Mouse (Mus musculus) Patski (cell line): Measurements from ENCODE around the gene 2700081O15Rik. TPM values are rescaled to one million over a fixed set of nuclear protein-coding genes. Genes with fewer than 3 reads are reported as not detected.
A peak's percentile ranks its signal among the peaks of the same experiment; 100 is the strongest.

Experiments used
- ATAC-seq: fragments of 100-300 bp; one replicate; pipeline ENCODE4 v1.8.0; 2021
- CTCF ChIA-PET: fragments of 350-600 bp; sonication (Branson Sonifier 250); formaldehyde crosslinking; loops from one replicate; lab custom pipeline; 2022; ENCODE audit warnings: inconsistent platforms; lab: Charles Lee
- POLR2A ChIA-PET: fragments of 350-600 bp; sonication (Branson Sonifier 250); formaldehyde crosslinking; loops from one replicate; lab custom pipeline; 2022; ENCODE audit warnings: antibody characterized with exemption, inconsistent platforms; lab: Charles Lee
- DNase-seq: peaks from one replicate; pipeline ENCODE4 v3.0.0-alpha.2; 2011; ENCODE audit warnings: low read depth, low spot score
- H3K27me3 ChIP-seq: fragments of 371-371 bp; one replicate; pipeline ENCODE4 v1.5.1; 2021
- CTCF ChIP-seq: fragments of 100-300 bp; IDR thresholded peaks from one replicate; pipeline ENCODE4 v1.5.1; 2021
- in situ Hi-C: fragments of 300-500 bp; cut with MboI; formaldehyde crosslinking; loops from 3 replicates; pipeline ENCODE4 v1.11.1; 2018; ENCODE audit warnings: low pct_unique_long_range_greater_than_20kb, mixed read lengths
- polyA plus RNA-seq: library from polyadenylated mRNA; unstranded; gene quantifications from one replicate; pipeline ENCODE4 v1.2.3, GENCODE M21; 2021

The 2700081O15Rik gene
- polyA plus RNA-seq, 1 experiment from 2014 or later: 45.1 TPM

GRCm38 (mm10) chr19:7400635-7401034 is 16.8 kb upstream of the 2700081O15Rik start:
- no peak for ATAC-seq
- in situ Hi-C loops: no loop called here
- POLR2A ChIA-PET: interaction anchor here (0.5 kb wide), 1 partner anchor 17 kb away, joined by 4 read pairs; no protein-coding TSS in a partner anchor
- DNase-seq: no peak
- CTCF ChIA-PET: no interaction called here
- no peaks in the 10 kb centered on the region for H3K27me3 ChIP-seq
- TF ChIP-seq CTCF: no peak

- ChIA-PET CTCF (interaction anchor here (0.7 to 0.8 kb wide), 2 partner anchors 20 to 126 kb away, joined by 3 read pairs; no protein-coding TSS in a partner anchor), POLR2A (no interaction called here)
- no peaks in the 10 kb centered on the region for H3K27me3 ChIP-seq
- ATAC-seq: no peak
- in situ Hi-C loops: no loop called here
- DNase-seq: no peak
- no peak for TF ChIP-seq CTCF
Observed at GRCm38 (mm10) chr19:7404623-7405229, 12.7 kb upstream of the 2700081O15Rik start.

DNA sequence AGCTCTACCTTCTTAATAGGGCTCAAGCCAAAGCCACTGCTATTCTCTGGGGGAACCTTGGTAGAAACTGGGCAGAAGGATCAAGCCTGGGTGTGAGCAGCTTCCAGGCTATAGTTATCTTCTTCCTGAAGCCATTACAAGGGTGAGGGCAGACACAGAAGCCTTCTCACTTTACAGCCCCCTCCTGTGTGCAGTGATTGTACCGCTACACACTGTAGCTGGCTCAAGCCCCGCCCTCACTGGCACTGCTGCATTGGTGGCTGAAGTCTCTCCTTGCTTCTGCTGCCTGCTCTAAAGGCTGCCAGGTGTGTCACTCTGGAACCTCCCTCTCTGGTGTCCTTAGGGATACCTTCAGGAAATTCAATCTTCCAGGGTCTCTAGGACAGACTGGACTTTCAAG is 5.1 kb upstream of the 2700081O15Rik start:
- ATAC-seq (no peak), DNase-seq (no peak)
- ChIA-PET CTCF (interaction anchor here (1.5 kb wide), 1 partner anchor 148 kb away, joined by 4 read pairs; no protein-coding TSS in a partner anchor), POLR2A (interaction anchor here (1.0 kb wide), 1 partner anchor 177 kb away, joined by 3 read pairs; no protein-coding TSS in a partner anchor)
- in situ Hi-C loops: no loop called here
- H3K27me3 ChIP-seq: peaks cover 12% of the 10 kb centered on the region
- no peak for TF ChIP-seq CTCF

GRCm38 (mm10) chr19:7415916-7416833 is 1.2 kb upstream of the 2700081O15Rik start:
- CTCF ChIA-PET: interaction anchor here (0.9 to 1.3 kb wide), 3 partner anchors 19 to 181 kb away, joined by 3 read pairs; no protein-coding TSS in a partner anchor
- in situ Hi-C loops: loop anchor here (5.0 kb wide), 1 partner anchor 359 kb away; the partner anchor contains the start of gene Macrod1
- ATAC-seq: no peak
- POLR2A ChIA-PET: interaction anchor here (1.0 to 1.4 kb wide), 2 partner anchors 10 to 181 kb away, joined by 3 read pairs; no protein-coding TSS in a partner anchor
- no peak for DNase-seq
- TF ChIP-seq CTCF: no peak
- H3K27me3 ChIP-seq: peaks cover 9% of the 10 kb centered on the region

DNA sequence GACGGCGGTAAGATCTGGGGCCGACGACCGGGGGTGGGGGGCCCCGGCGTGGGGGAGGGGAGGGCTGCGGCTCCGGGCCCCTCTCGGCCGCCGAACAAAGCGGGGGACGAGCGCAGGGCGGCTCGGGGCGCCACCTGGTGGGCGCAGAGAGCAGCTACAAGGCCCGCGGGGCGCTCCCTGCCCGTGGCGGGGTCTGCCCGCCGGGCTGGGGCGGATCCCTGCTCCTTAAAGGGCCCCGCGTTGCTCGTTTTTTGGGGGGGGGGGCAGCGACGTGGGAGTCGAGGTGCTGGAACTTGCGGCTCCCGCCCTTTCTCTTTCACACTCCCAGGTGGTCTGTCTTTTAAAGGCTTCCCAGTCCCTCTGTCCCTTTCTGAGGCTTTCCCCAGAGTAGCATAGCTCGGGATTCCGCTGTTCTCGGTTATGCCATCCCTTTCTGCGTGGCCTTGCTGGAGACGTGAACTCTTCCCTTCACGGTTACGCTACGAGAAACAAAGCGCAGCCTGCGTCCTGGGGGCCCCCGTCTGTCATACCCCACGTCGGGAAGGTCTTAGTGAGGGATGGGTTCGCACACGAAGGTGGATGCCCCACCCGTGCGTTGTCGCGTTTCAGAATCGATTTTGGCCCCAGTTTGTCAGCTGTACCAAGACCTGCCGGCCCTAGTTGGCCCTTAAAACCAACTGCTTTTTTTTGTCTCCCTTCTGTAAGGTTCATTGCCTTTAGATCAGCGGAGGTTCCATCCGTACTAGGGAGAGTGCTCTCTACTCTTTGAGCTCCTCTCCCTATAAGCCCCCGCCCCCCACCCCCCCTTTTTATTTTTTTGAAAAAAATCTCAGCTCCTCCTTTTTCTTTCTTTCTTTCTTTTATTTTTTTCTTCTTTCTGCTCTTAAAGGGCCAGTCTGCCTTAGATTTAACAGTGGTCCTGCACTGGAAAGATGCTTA is 755 bp downstream of the 2700081O15Rik start:
- H3K27me3 ChIP-seq: peaks cover 9% of the 10 kb centered on the region
- TF ChIP-seq CTCF: no peak
- DNase-seq (no peak), ATAC-seq (peak; percentile 70)
- CTCF ChIA-PET: interaction anchor here (0.7 to 1.5 kb wide), 8 partner anchors 15 to 155 kb away, joined by 3 to 4 read pairs (median 4); no protein-coding TSS in a partner anchor
- POLR2A ChIA-PET: interaction anchor here (0.7 to 2.0 kb wide), 6 partner anchors 9 to 178 kb away, joined by 4 to 6 read pairs (median 5); partner anchors contain the start of gene Rtn3
- in situ Hi-C loops: loop anchor here (5.0 kb wide), 1 partner anchor 361 kb away; the partner anchor contains the start of gene Macrod1

DNA sequence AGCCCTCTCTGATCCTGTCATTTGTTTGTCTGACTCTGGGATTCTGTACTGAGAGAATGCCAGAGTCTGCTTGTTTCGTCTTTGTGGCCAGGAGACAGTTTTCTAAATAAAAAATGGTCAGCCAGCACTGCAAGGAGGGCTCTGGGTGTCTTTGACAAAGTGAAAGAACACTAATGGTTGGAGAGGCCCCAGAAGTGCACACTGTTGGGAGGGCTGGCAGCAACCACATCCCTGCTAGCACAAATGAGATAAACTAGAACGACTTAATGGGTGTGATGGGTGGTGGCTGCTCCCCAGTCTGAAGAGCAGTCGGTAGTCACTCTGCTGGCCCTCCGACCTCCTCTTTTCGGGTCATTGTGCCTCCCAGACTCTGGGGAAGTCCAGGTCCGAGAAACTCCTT is 1.7 kb downstream of the 2700081O15Rik start:
- ChIA-PET CTCF (interaction anchor here (1.0 to 1.1 kb wide), 2 partner anchors 56 to 113 kb away, joined by 3 read pairs; no protein-coding TSS in a partner anchor), POLR2A (interaction anchor here (0.6 to 1.1 kb wide), 2 partner anchors 15 to 17 kb away, joined by 5 to 6 read pairs; no protein-coding TSS in a partner anchor)
- no peak for ATAC-seq
- peaks cover 2% of the 10 kb centered on the region for H3K27me3 ChIP-seq
- in situ Hi-C loops: loop anchor here (5.0 kb wide), 1 partner anchor 362 kb away; the partner anchor contains the start of gene Macrod1
- DNase-seq: no peak
- no peak for TF ChIP-seq CTCF

- ChIA-PET CTCF (interaction anchor here (0.9 kb wide), 1 partner anchor 16 kb away, joined by 3 read pairs; no protein-coding TSS in a partner anchor), POLR2A (no interaction called here)
- no peak for ATAC-seq
- in situ Hi-C loops: loop anchor here (5.0 kb wide), 1 partner anchor 158 kb away; no protein-coding TSS in a partner anchor
- TF ChIP-seq CTCF: no peak
- H3K27me3 ChIP-seq: no peaks in the 10 kb centered on the region
- no peak for DNase-seq
Observed at GRCm38 (mm10) chr19:7420108-7420507, 2.7 kb downstream of the 2700081O15Rik start.

GRCm38 (mm10) chr19:7420841-7421601 is 3.6 kb downstream of the 2700081O15Rik start:
- ATAC-seq: no peak
- DNase-seq: no peak

More at GRCm38 (mm10) chr19:7420841-7421601, 3.6 kb downstream of the 2700081O15Rik start:
- no peak for TF ChIP-seq CTCF
- POLR2A ChIA-PET: no interaction called here
- no peaks in the 10 kb centered on the region for H3K27me3 ChIP-seq
- in situ Hi-C loops: loop anchor here (5.0 kb wide), 1 partner anchor 159 kb away; no protein-coding TSS in a partner anchor
- CTCF ChIA-PET: no interaction called here
